Mouse (Mus musculus) limb, embryonic 10.5 days (tissue): ENCODE results near the gene St6galnac3. TPM values are rescaled to one million over a fixed set of nuclear protein-coding genes. Genes with fewer than 3 reads are reported as not detected.

Experiments used
- DNase-seq: peaks from one replicate; pipeline ENCODE4 v3.0.0-alpha.2; 2017; ENCODE audit warnings: low spot score
- H3K27ac ChIP-seq: fragments of 300-500 bp; sonication (generic); 2 replicates; pipeline ENCODE4 v1.5.1; 2016; ENCODE audit warnings: mild to moderate bottlenecking
- H3K27me3 ChIP-seq: fragments of 300-500 bp; sonication (generic); 2 replicates; pipeline ENCODE4 v1.6.1; 2016; ENCODE audit warnings: low read depth, mild to moderate bottlenecking; ENCODE audit not compliant: poor library complexity, severe bottlenecking
- H3K36me3 ChIP-seq: fragments of 300-500 bp; sonication (generic); 2 replicates; pipeline ENCODE4 v1.6.1; 2016; ENCODE audit warnings: mild to moderate bottlenecking, moderate library complexity
- H3K4me1 ChIP-seq: fragments of 300-500 bp; sonication (generic); 2 replicates; pipeline ENCODE4 v1.6.1; 2016
- H3K4me3 ChIP-seq: fragments of 300-500 bp; sonication (generic); 2 replicates; pipeline ENCODE4 v1.5.1; 2016; ENCODE audit warnings: mild to moderate bottlenecking, moderate library complexity
- H3K9me3 ChIP-seq: fragments of 300-500 bp; sonication (generic); replicated peaks from 2 replicates; pipeline ENCODE4 v1.6.1; 2016; ENCODE audit warnings: mild to moderate bottlenecking
- WGBS: fragments of 180-500 bp; shearing (Covaris S2); methylation state at CpG from one replicate; pipeline ENCODE4 v1.1.7; 2016; 5-methylcytosine and 5-hydroxymethylcytosine counted together
- polyA plus RNA-seq: library from polyadenylated mRNA; unstranded; fragments of >200 nt; fragmentation: Nextera tagmentation; extraction: Ambion mirVana; gene quantifications from 2 replicates; pipeline ENCODE4 v1.2.1, GENCODE M21; 2016

St6galnac3 gene
- polyA plus RNA-seq, 1 experiment from 2014 or later, result 53.3 TPM

DNA sequence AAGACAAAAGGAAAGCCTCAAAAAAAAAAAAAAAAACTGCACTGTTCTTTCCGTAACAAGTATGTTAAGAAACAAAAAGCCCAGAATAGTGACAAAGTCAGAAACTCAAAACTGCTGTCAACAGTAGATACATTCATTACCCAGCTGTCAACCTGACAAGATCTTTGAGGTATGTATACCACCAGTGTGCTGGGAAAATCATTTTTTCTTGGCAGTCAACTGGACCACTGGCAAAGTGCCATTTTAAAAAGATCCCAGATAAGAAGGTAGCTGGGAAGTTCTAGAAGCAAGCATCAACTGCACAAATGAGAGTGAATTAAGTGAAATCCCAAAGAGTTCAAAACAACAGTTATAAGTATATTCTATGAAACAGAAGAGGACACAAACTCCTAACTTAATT lies 452.7 kb downstream of the St6galnac3 start:
- no peak for DNase-seq
- WGBS, result 88% methylated on average over 1 of the region's 1 CpGs
- H3K9me3 ChIP-seq, result 0 out of 2 replicates have a peak, but pooled peaks cover 3% of the 10 kb centered on the region

DNA sequence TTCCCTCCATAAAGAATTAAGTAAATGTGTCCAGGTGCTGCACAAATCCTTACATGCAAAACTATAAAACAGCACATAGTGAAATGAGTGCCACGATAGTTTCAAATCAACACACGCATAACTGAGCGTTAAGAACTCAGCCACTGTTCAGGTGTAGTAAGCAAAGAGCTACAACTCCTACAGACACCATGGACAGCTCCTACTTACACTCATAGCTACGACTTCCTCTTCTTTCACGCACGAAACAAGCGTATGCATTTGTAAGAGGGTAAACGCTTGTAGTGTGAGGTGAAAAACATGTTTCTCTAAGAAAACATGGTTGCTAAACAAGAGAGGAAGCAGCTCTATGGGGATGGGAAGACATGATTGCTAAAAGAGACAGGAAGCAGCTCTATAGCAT lies 457.6 kb downstream of the St6galnac3 start:
- 73% methylated on average over 8 of the region's 8 CpGs for WGBS
- H3K36me3 ChIP-seq, result no peaks in the 10 kb centered on the region
- no peaks in the 10 kb centered on the region for H3K27me3 ChIP-seq
- no peaks in the 10 kb centered on the region for H3K9me3 ChIP-seq
- no peak overlapping the region for H3K4me3 ChIP-seq
- peaks cover 3% of the 10 kb centered on the region; the same call in 1 of the 2 replicates for H3K4me1 ChIP-seq
- no peak overlapping the region for H3K27ac ChIP-seq
- no peak for DNase-seq

More for the DNA sequence above, 452.7 kb downstream of the St6galnac3 start:
- Histone ChIP-seq H3K4me1 (peaks cover 14% of the 10 kb centered on the region), H3K27ac (no peak overlapping the region), H3K27me3 (no peaks in the 10 kb centered on the region), H3K36me3 (peaks cover 4% of the 10 kb centered on the region; the same call in 1 of the 2 replicates), H3K4me3 (no peak overlapping the region)

- H3K4me1 ChIP-seq, result peaks cover 18% of the 10 kb centered on the region
- no peak overlapping the region for H3K4me3 ChIP-seq
- no peaks in the 10 kb centered on the region for H3K36me3 ChIP-seq
- WGBS, result 91% methylated on average over 5 of the region's 5 CpGs
- H3K27me3 ChIP-seq, result no peaks in the 10 kb centered on the region
- no peak overlapping the region for H3K27ac ChIP-seq
- no peak for DNase-seq
- H3K9me3 ChIP-seq, result no peaks in the 10 kb centered on the region
Observed at GRCm38 (mm10) chr3:153261985-153262384, 463.0 kb downstream of the St6galnac3 start.

DNA sequence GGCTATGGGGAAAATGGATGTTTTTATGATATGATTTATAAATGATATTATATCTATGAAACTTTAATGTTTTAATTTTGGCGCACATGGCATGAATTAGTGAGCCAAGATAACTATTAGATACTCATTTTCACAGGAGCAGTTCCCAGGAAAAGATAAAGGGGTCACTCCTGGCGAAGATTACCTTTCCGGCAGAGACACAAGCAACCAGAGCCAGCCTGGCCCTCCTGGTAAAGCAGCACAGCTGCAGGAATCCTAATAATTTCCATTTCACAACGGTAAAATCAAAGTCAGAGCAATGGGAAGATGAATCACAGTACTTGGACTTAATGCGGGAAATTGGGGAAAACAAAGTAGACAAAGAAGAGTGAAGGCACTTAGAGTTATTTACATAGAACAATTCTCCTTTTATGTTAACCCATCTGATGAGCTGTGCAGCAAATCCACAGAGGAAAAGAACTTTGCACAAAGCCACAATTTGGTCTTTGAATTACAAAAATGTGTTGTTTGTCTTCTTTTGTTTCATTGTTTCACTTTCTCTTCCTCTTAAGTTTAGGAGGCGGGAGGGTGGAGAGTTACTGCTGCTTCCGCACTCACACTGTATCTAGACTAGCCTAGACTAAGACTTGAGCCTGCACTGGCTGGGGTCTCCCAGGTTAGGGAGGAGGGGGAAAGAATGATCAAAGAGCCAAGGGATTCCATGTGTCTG lies 464.6 kb downstream of the St6galnac3 start:
- no peaks in the 10 kb centered on the region for H3K36me3 ChIP-seq
- no peaks in the 10 kb centered on the region for H3K9me3 ChIP-seq
- H3K27ac ChIP-seq, result no peak overlapping the region
- H3K4me1 ChIP-seq, result peaks cover 18% of the 10 kb centered on the region
- no peaks in the 10 kb centered on the region for H3K27me3 ChIP-seq
- H3K4me3 ChIP-seq, result no peak overlapping the region
- WGBS, result 74% methylated on average over 7 of the region's 7 CpGs
- DNase-seq, result no peak

- Histone ChIP-seq H3K27me3 (no peaks in the 10 kb centered on the region), H3K9me3 (no peaks in the 10 kb centered on the region), H3K4me1 (peaks cover 3% of the 10 kb centered on the region; the same call in 1 of the 2 replicates), H3K36me3 (no peaks in the 10 kb centered on the region), H3K27ac (no peak overlapping the region), H3K4me3 (no peak overlapping the region)
- WGBS, result 91% methylated on average over 8 of the region's 8 CpGs
- no peak for DNase-seq
Observed at GRCm38 (mm10) chr3:153255910-153256309, 469.1 kb downstream of the St6galnac3 start.

DNA sequence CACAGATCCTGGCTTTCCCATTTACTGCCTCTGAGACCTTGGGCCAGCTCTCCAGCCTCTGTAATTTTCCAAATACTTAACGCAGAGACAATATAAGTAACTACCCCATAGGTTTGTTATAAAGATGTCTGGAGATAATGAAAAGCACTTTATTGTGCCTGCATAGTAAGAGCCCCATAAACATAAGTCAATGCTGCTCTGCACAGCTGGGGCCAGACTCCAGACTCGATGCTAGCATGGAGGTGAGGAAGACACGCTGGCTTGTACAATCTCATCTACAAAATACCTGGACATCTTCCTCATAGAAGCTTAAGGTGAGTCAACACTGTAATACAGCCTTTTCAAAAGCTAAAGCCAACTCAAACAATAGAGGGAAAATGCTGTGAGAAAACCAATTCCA lies 473.3 kb downstream of the St6galnac3 start:
- H3K9me3 ChIP-seq, result no peaks in the 10 kb centered on the region
- H3K4me3 ChIP-seq, result no peak overlapping the region
- H3K27ac ChIP-seq, result no peak overlapping the region
- H3K27me3 ChIP-seq, result no peaks in the 10 kb centered on the region
- DNase-seq, result no peak
- WGBS, result 94% methylated on average over 3 of the region's 3 CpGs
- no peaks in the 10 kb centered on the region for H3K36me3 ChIP-seq
- H3K4me1 ChIP-seq, result peaks cover 8% of the 10 kb centered on the region; the same call in 1 of the 2 replicates

GRCm38 (mm10) chr3:153250598-153251257 lies 474.2 kb downstream of the St6galnac3 start:
- DNase-seq, result peak; percentile 82
- Histone ChIP-seq H3K36me3 (no peaks in the 10 kb centered on the region), H3K9me3 (no peaks in the 10 kb centered on the region), H3K4me3 (no peak overlapping the region), H3K4me1 (peaks cover 8% of the 10 kb centered on the region; the same call in 1 of the 2 replicates), H3K27ac (no peak overlapping the region), H3K27me3 (no peaks in the 10 kb centered on the region)
- 52% methylated on average over 9 of the region's 9 CpGs for WGBS

GRCm38 (mm10) chr3:153248866-153249265 lies 476.1 kb downstream of the St6galnac3 start:
- Histone ChIP-seq H3K4me3 (no peak overlapping the region), H3K36me3 (no peaks in the 10 kb centered on the region), H3K9me3 (no peaks in the 10 kb centered on the region), H3K27ac (no peak overlapping the region), H3K4me1 (peaks cover 8% of the 10 kb centered on the region; the same call in 1 of the 2 replicates), H3K27me3 (no peaks in the 10 kb centered on the region)
- no peak for DNase-seq
- 96% methylated on average over 2 of the region's 2 CpGs for WGBS

- no peaks in the 10 kb centered on the region for H3K9me3 ChIP-seq
- no peak for DNase-seq
- peaks cover 12% of the 10 kb centered on the region; the same call in 1 of the 2 replicates for H3K4me1 ChIP-seq
- no peaks in the 10 kb centered on the region for H3K27me3 ChIP-seq
- no peak overlapping the region for H3K27ac ChIP-seq
- no peaks in the 10 kb centered on the region for H3K36me3 ChIP-seq
- WGBS, result 39% methylated on average over 4 of the region's 4 CpGs
- H3K4me3 ChIP-seq, result no peak overlapping the region
Observed at GRCm38 (mm10) chr3:153248029-153248428, 476.9 kb downstream of the St6galnac3 start.

- H3K4me3 ChIP-seq, result no peak overlapping the region
- no peaks in the 10 kb centered on the region for H3K27me3 ChIP-seq
- H3K4me1 ChIP-seq, result peaks cover 45% of the 10 kb centered on the region
- WGBS, result 46% methylated on average over 5 of the region's 5 CpGs
- H3K27ac ChIP-seq, result peak overlapping the region; percentile 67
- peak; percentile 40 for DNase-seq
- H3K36me3 ChIP-seq, result no peaks in the 10 kb centered on the region
- H3K9me3 ChIP-seq, result no peaks in the 10 kb centered on the region
Observed at GRCm38 (mm10) chr3:153242524-153242923, 482.4 kb downstream of the St6galnac3 start.

GRCm38 (mm10) chr3:153241134-153241533 lies 483.8 kb downstream of the St6galnac3 start:
- H3K27ac ChIP-seq, result 0 out of 2 replicates have a peak overlapping the region, but pooled peaks have one; percentile 50
- 79% methylated on average over 4 of the region's 4 CpGs for WGBS

DNA sequence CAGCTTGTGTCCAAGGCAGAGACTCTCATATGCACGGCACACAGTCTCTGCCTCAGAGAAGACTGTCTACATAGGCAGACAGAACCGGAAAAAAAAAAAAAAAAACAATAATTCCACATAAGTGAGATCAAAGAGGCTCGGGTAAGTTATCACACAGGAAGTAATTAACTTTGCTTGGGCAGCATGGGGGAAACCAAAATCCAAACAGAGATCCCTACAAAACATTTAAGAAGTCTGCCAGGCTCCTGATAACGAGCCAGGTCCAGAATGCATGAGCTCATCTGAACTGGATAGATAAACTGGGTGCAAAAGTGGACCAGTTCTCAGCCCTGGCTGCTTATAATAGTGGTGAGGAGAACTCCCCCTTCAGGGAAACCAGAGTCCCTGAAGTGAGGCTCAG lies 484.6 kb downstream of the St6galnac3 start:
- H3K27ac ChIP-seq, result no peak overlapping the region
- H3K4me1 ChIP-seq, result peaks cover 41% of the 10 kb centered on the region
- no peaks in the 10 kb centered on the region for H3K27me3 ChIP-seq
- no peak overlapping the region for H3K4me3 ChIP-seq
- no peak for DNase-seq
- H3K9me3 ChIP-seq, result no peaks in the 10 kb centered on the region
- H3K36me3 ChIP-seq, result no peaks in the 10 kb centered on the region
- 24% methylated on average over 4 of the region's 4 CpGs for WGBS

More at GRCm38 (mm10) chr3:153241134-153241533, 483.8 kb downstream of the St6galnac3 start:
- Histone ChIP-seq H3K36me3 (no peaks in the 10 kb centered on the region), H3K4me1 (peaks cover 41% of the 10 kb centered on the region), H3K9me3 (no peaks in the 10 kb centered on the region), H3K27me3 (no peaks in the 10 kb centered on the region), H3K4me3 (no peak overlapping the region)
- no peak for DNase-seq

DNA sequence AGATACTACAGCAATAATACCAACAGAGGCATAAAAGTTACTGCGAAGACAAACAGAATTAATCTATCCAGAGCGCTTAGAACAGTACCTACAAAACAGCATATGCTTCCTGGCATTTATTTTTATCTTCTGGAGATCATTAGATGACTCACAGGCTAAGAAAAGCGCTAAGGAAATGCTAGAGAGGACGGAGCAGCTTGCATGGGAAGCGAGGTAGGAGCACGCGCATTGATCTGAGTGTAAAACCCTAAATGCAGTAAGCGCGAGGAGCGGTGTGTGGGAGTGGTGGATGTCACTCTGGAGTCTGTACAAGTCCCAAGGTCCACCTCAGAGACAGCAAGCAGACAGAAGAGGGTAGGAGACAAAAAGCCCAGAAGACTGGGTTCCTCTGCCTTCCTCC lies 486.6 kb downstream of the St6galnac3 start:
- 90% methylated on average over 10 of the region's 10 CpGs for WGBS
- no peak overlapping the region for H3K27ac ChIP-seq
- H3K4me1 ChIP-seq, result peaks cover 40% of the 10 kb centered on the region
- H3K27me3 ChIP-seq, result no peaks in the 10 kb centered on the region
- no peak overlapping the region for H3K4me3 ChIP-seq
- DNase-seq, result no peak
- H3K9me3 ChIP-seq, result no peaks in the 10 kb centered on the region
- no peaks in the 10 kb centered on the region for H3K36me3 ChIP-seq
